3 mouse cellular contexts compared by ENCODE assay signal in genomic region chr15:19980625-19981024, GRCm38 (mm10).
DNase-seq lines count a peak whose midpoint lies in the region; TF ChIP-seq lines count a peak whose summit lies in the region.
"Not testable (repeated sequence)": the region's sequence is repeated elsewhere in the genome, so short reads cannot be mapped to it uniquely, and the experiment has no call there.

No protein-coding gene starts in this region.

- peak overlapping the region; percentile 33; the same call in 1 of the 2 replicates for H3K27ac ChIP-seq in MEL (ENCODE audit: control insufficient read depth, low read depth, low read length)

- not testable (repeated sequence) for H3K4me1 ChIP-seq in MEL (ENCODE audit: control insufficient read depth in 1 of 2, insufficient read depth in 2 of 2, low read length in 2 of 2)

- DNase-seq in 416B (ENCODE audit: low read depth) (peak; percentile 3), MEL (ENCODE audit: low read depth, low spot score) (peak; percentile 33)
- DNase-seq in heart, adult 11 months = peak; percentile 45

- not testable (repeated sequence) for H3K36me3 ChIP-seq in MEL (ENCODE audit: control insufficient read depth in 1 of 2, insufficient read depth in 2 of 2, low read length in 2 of 2)

- not testable (repeated sequence) for TF ChIP-seq CTCF in MEL (IDR thresholded peaks at IDR 0.05 in 2 of 3, conservative IDR thresholded peaks at IDR 0.05 in 1 of 3; ENCODE audit: control insufficient read depth in 1 of 3, insufficient read depth in 1 of 3, low read depth in 2 of 3, low read length in 3 of 3, poor library complexity in 1 of 3, severe bottlenecking in 1 of 3)

- H3K27me3 ChIP-seq in MEL (ENCODE audit: control insufficient read depth in 1 of 2, insufficient read depth in 2 of 2, low read length in 2 of 2) = not testable (repeated sequence)

- TF ChIP-seq RAD21 in MEL (IDR thresholded peaks at IDR 0.05; ENCODE audit: low read depth, low read length) = not testable (repeated sequence)

- H3K79me2 ChIP-seq in MEL (ENCODE audit: control insufficient read depth, insufficient read depth, low read length, poor library complexity) = not testable (repeated sequence)

- H3K9ac ChIP-seq in MEL (ENCODE audit: control insufficient read depth, low read depth, low read length, poor library complexity, severe bottlenecking) = not testable (repeated sequence)

- TF ChIP-seq POLR2A in MEL (IDR thresholded peaks at IDR 0.05; ENCODE audit: control insufficient read depth in 1 of 2, insufficient read depth in 1 of 2, low read depth in 1 of 2, low read length in 2 of 2, poor library complexity in 1 of 2) = not testable (repeated sequence)

- not testable (repeated sequence) for H3K4me3 ChIP-seq in MEL (ENCODE audit: control insufficient read depth in 1 of 2, insufficient read depth in 1 of 2, low read depth in 2 of 2, low read length in 2 of 2)

- TF ChIP-seq EP300 in MEL (IDR thresholded peaks at IDR 0.05; ENCODE audit: low read depth in 1 of 2, low read length in 2 of 2) = peak; percentile 48 to 74; a peak in 3 of 4 replicates

- H3K9me3 ChIP-seq in MEL (replicated peaks; ENCODE audit: insufficient read depth, low read length) = not testable (repeated sequence)

TF ChIP-seq in MEL, 35 proteins besides CTCF, POLR2A, EP300 and RAD21:
- TF ChIP-seq GATA1 (IDR thresholded peaks at IDR 0.05; ENCODE audit: low read depth, low read length) (peak; percentile 30; the same call in 1 of the 2 replicates), TCF12 (IDR thresholded peaks at IDR 0.05; ENCODE audit: low read depth, low read length) (peak; percentile 89), ETS1 (IDR thresholded peaks at IDR 0.05; ENCODE audit: low read depth, low read length) (peak; percentile 67; the same call in 1 of the 2 replicates)
